Mouse (Mus musculus) hindbrain, embryonic 16.5 days (tissue): ENCODE results near the gene Bmf. TPM values are rescaled to one million over a fixed set of nuclear protein-coding genes. Genes with fewer than 3 reads are reported as not detected.

Experiments used
- ATAC-seq: fragments of 200-750 bp; cut with Nextera tagmentation; 2 replicates; pipeline ENCODE4 v1.8.0; 2017; ENCODE audit warnings: moderate TSS enrichment, moderate library complexity
- H3K27ac ChIP-seq: fragments of 300-500 bp; sonication (generic); 2 replicates; pipeline ENCODE4 v1.5.1; 2014; ENCODE audit warnings: low read depth, mild to moderate bottlenecking, control low read depth, low read length, moderate library complexity
- H3K27me3 ChIP-seq: fragments of 300-500 bp; sonication (generic); replicated peaks from 2 replicates; pipeline ENCODE4 v1.6.1; 2014; ENCODE audit warnings: low read length; ENCODE audit not compliant: control insufficient read depth, insufficient read depth
- H3K36me3 ChIP-seq: fragments of 300-500 bp; sonication (generic); 2 replicates; pipeline ENCODE4 v1.6.1; 2014; ENCODE audit warnings: mild to moderate bottlenecking, low read length, moderate library complexity, mixed read lengths; ENCODE audit not compliant: control insufficient read depth, insufficient read depth
- H3K4me1 ChIP-seq: fragments of 300-500 bp; sonication (generic); 2 replicates; pipeline ENCODE4 v1.6.1; 2014; ENCODE audit warnings: low read depth, low read length; ENCODE audit not compliant: control insufficient read depth, insufficient read depth
- H3K4me2 ChIP-seq: fragments of 300-500 bp; sonication (generic); 2 replicates; pipeline ENCODE4 v1.6.1; 2014; ENCODE audit warnings: mild to moderate bottlenecking, low read length, control low read depth, moderate library complexity
- H3K4me3 ChIP-seq: fragments of 300-500 bp; sonication (generic); 2 replicates; pipeline ENCODE4 v1.5.1; 2014; ENCODE audit warnings: mild to moderate bottlenecking, low read length, control low read depth, moderate library complexity
- H3K9ac ChIP-seq: fragments of 300-500 bp; sonication (generic); 2 replicates; pipeline ENCODE4 v1.6.1; 2014; ENCODE audit warnings: low read depth, mild to moderate bottlenecking, control low read depth, low read length, moderate library complexity
- H3K9me3 ChIP-seq: fragments of 300-500 bp; sonication (generic); 2 replicates; pipeline ENCODE4 v1.6.1; 2014; ENCODE audit warnings: mild to moderate bottlenecking, low read length, moderate library complexity; ENCODE audit not compliant: control insufficient read depth
- WGBS: fragments of 180-500 bp; shearing (Covaris S2); extraction: QIAGEN DNeasy Blood & Tissue Kit; methylation state at CpG from one replicate; pipeline ENCODE4 v1.1.7; 2014; 5-methylcytosine and 5-hydroxymethylcytosine counted together
- polyA plus RNA-seq: library from polyadenylated mRNA; unstranded; fragments of >200 nt; fragmentation: Nextera tagmentation; extraction: Ambion mirVana; gene quantifications from 2 replicates; pipeline ENCODE4 v1.2.1, GENCODE M21; 2015

Bmf gene
- polyA plus RNA-seq, 1 experiment from 2014 or later = 1.6 TPM

GRCm38 (mm10) chr2:118546798-118547165, 2.7 kb downstream of the Bmf start:
- H3K27ac ChIP-seq = peak overlapping the region; percentile 4; the same call in 1 of the 2 replicates
- no peak overlapping the region for H3K9ac ChIP-seq
- no peak overlapping the region for H3K4me3 ChIP-seq
- no peak overlapping the region for H3K4me2 ChIP-seq
- H3K4me1 ChIP-seq = peaks cover 52% of the 10 kb centered on the region
- H3K36me3 ChIP-seq = no peaks in the 10 kb centered on the region
- no peaks in the 10 kb centered on the region for H3K9me3 ChIP-seq
- H3K27me3 ChIP-seq = no peaks in the 10 kb centered on the region
- ATAC-seq = no peak
- 61% methylated on average over 3 of the region's 3 CpGs for WGBS

- no peak overlapping the region; the same call in 1 of the 2 replicates for H3K9ac ChIP-seq
- H3K27me3 ChIP-seq = no peaks in the 10 kb centered on the region
- H3K36me3 ChIP-seq = no peaks in the 10 kb centered on the region
- no peak for ATAC-seq
- 27% methylated on average over 5 of the region's 5 CpGs for WGBS
- H3K9me3 ChIP-seq = no peaks in the 10 kb centered on the region
- H3K4me3 ChIP-seq = no peak overlapping the region
- peak overlapping the region; percentile 22; the same call in 1 of the 2 replicates for H3K4me2 ChIP-seq
- peak overlapping the region; percentile 4 for H3K27ac ChIP-seq
- peaks cover 52% of the 10 kb centered on the region for H3K4me1 ChIP-seq
These were observed 3.2 kb downstream of the Bmf start for GRCm38 (mm10) chr2:118546104-118546797.

- Histone ChIP-seq H3K4me1 (peaks cover 52% of the 10 kb centered on the region), H3K4me3 (no peak overlapping the region), H3K9ac (no peak overlapping the region; the same call in 1 of the 2 replicates), H3K27ac (peak overlapping the region; percentile 4; the same call in 1 of the 2 replicates), H3K36me3 (no peaks in the 10 kb centered on the region), H3K9me3 (no peaks in the 10 kb centered on the region), H3K4me2 (peak overlapping the region; percentile 22; the same call in 1 of the 2 replicates), H3K27me3 (no peaks in the 10 kb centered on the region)
- ATAC-seq = peak; percentile 12; the same call in 1 of the 2 replicates
- WGBS = 23% methylated on average over 23 of the region's 23 CpGs
These were observed 4.0 kb downstream of the Bmf start for GRCm38 (mm10) chr2:118545242-118546103.

GRCm38 (mm10) chr2:118543893-118544799, 5.3 kb downstream of the Bmf start:
- Histone ChIP-seq H3K36me3 (no peaks in the 10 kb centered on the region), H3K27ac (peak overlapping the region; percentile 56), H3K4me1 (peaks cover 48% of the 10 kb centered on the region), H3K9me3 (no peaks in the 10 kb centered on the region), H3K27me3 (no peaks in the 10 kb centered on the region), H3K9ac (peak overlapping the region; percentile 67), H3K4me3 (peak overlapping the region; percentile 36), H3K4me2 (peak overlapping the region; percentile 63)
- peak; percentile 84 for ATAC-seq
- 9% methylated on average over 23 of the region's 23 CpGs for WGBS

- Histone ChIP-seq H3K36me3 (no peaks in the 10 kb centered on the region), H3K27me3 (no peaks in the 10 kb centered on the region), H3K9ac (no peak overlapping the region), H3K4me3 (no peak overlapping the region), H3K27ac (no peak overlapping the region), H3K9me3 (no peaks in the 10 kb centered on the region), H3K4me1 (peaks cover 39% of the 10 kb centered on the region), H3K4me2 (no peak overlapping the region)
- 89% methylated on average over 1 of the region's 1 CpGs for WGBS
- ATAC-seq = no peak
These were observed 6.4 kb downstream of the Bmf start for GRCm38 (mm10) chr2:118542971-118543573.

- H3K27ac ChIP-seq = no peak overlapping the region
- H3K27me3 ChIP-seq = no peaks in the 10 kb centered on the region
- no peak overlapping the region for H3K4me3 ChIP-seq
- no peak overlapping the region for H3K4me2 ChIP-seq
- no peak overlapping the region for H3K9ac ChIP-seq
- 88% methylated on average over 3 of the region's 3 CpGs for WGBS
- H3K4me1 ChIP-seq = peaks cover 32% of the 10 kb centered on the region
- H3K36me3 ChIP-seq = no peaks in the 10 kb centered on the region
- ATAC-seq = no peak
- H3K9me3 ChIP-seq = no peaks in the 10 kb centered on the region
These were observed 7.8 kb downstream of the Bmf start for GRCm38 (mm10) chr2:118541716-118542115.

GRCm38 (mm10) chr2:118540691-118541117, 8.8 kb downstream of the Bmf start:
- no peaks in the 10 kb centered on the region for H3K27me3 ChIP-seq
- H3K9me3 ChIP-seq = no peaks in the 10 kb centered on the region
- no peak overlapping the region for H3K4me3 ChIP-seq
- 55% methylated on average over 6 of the region's 6 CpGs for WGBS
- no peaks in the 10 kb centered on the region for H3K36me3 ChIP-seq
- H3K9ac ChIP-seq = no peak overlapping the region
- H3K27ac ChIP-seq = peak overlapping the region; percentile 65; the same call in 1 of the 2 replicates
- peaks cover 29% of the 10 kb centered on the region for H3K4me1 ChIP-seq
- no peak overlapping the region for H3K4me2 ChIP-seq
- ATAC-seq = no peak

GRCm38 (mm10) chr2:118539881-118540516, 9.5 kb downstream of the Bmf start:
- Histone ChIP-seq H3K9me3 (no peaks in the 10 kb centered on the region), H3K9ac (no peak overlapping the region), H3K4me2 (no peak overlapping the region), H3K27ac (0 out of 2 replicates have a peak overlapping the region, but pooled peaks have one; percentile 9), H3K27me3 (no peaks in the 10 kb centered on the region), H3K4me3 (no peak overlapping the region), H3K4me1 (peaks cover 22% of the 10 kb centered on the region), H3K36me3 (no peaks in the 10 kb centered on the region)
- ATAC-seq = no peak
- 51% methylated on average over 9 of the region's 9 CpGs for WGBS
